Mouse (Mus musculus) ES-Bruce4 (cell line): ENCODE data around the gene Zc3h12d.

Experiments
- CTCF ChIP-seq: IDR thresholded peaks from one replicate; pipeline ENCODE4 v1.8.1; 2011; ENCODE audit warnings: low read depth, low read length
- POLR2A ChIP-seq: IDR thresholded peaks from one replicate; pipeline ENCODE4 v1.8.1; 2011; ENCODE audit warnings: low read length; ENCODE audit not compliant: insufficient read depth

- TF ChIP-seq CTCF: no peak
- TF ChIP-seq POLR2A: no peak
Observed at GRCm38 (mm10) chr10:7840785-7841184, 8.5 kb downstream of the Zc3h12d start.
